Mouse (Mus musculus) thymus, postnatal 4 days (tissue): ENCODE measurements at regions not wholly inside any gene's neighbourhood (a gene's known extent, or its start where the extent isn't known, plus 50 kb on each side); places are given as distances from the start of the nearest gene placed in this dataset.

ENCODE experiments used
- DNase-seq: peaks from one replicate; pipeline ENCODE4 v3.0.0; 2021

- DNase-seq = no peak
These were observed 430.0 kb upstream of the Got2 start for GRCm38 (mm10) chr8:96318367-96318766.

- no peak for DNase-seq
These were observed 420.8 kb upstream of the Got2 start for GRCm38 (mm10) chr8:96308989-96309718.

GRCm38 (mm10) chr8:96296643-96297042 lies 408.3 kb upstream of the Got2 start:
- no peak for DNase-seq

GRCm38 (mm10) chr8:96290740-96291139 lies 402.4 kb upstream of the Got2 start:
- no peak for DNase-seq

DNA sequence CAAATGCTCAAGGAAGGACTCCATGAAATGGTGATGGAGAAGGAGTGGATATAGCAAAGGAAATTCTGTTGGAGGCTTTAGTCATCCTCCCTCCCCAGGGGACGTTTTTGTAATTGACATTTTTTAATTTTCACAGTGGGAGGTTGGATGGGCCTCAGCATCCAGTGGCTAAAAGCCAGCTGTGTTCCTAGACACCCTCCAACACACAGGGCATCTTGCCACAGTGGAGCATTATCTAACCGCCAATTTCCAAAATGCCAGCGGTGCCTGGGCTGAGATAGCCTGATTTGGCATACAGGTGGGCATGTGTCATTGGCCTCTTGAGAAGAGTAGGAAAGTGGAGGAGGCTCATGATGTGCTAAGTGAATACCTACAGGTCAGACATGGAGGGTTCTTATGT lies 401.2 kb upstream of the Got2 start:
- no peak for DNase-seq

DNA sequence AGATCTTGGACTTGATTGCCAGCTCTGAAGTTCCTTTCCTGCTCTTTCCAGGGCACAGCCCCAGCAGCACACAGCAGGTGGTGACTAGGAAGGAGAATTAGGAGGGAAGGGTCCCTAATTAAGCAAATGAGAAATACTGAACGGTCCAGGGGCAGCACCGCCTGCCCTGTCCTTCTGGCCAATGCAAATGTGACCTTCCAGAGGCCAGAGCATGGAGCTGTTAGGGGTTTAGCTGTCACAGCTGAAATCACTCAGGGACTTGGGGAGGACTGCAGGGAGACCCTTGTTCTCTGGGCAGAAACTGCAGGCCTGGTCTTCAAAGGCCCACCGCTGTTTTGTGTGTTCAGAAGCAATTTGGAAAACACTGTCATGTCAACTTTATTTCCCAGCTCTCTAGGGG lies 400.2 kb upstream of the Got2 start:
- no peak for DNase-seq

GRCm38 (mm10) chr8:96277479-96278138 lies 389.3 kb upstream of the Got2 start:
- DNase-seq = no peak

DNA sequence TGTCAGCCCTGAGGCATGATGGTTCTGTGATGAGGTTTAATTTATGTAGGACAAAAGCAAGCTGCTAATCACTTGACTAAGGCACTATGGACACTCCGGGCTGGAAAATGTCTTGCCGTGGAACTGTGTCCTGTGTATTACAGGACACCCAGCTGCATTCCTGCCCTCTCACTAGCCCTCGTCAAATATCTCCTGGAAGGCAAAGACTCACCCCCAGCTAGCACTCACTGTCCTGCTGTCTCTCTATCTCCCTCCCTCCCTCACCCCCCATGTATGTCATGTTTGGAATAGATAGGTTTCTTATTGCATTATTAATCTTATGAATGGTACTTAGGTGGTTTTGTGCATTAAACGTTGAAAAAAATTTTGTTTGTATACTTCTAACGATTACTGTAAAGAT lies 388.7 kb upstream of the Got2 start:
- DNase-seq = no peak

DNA sequence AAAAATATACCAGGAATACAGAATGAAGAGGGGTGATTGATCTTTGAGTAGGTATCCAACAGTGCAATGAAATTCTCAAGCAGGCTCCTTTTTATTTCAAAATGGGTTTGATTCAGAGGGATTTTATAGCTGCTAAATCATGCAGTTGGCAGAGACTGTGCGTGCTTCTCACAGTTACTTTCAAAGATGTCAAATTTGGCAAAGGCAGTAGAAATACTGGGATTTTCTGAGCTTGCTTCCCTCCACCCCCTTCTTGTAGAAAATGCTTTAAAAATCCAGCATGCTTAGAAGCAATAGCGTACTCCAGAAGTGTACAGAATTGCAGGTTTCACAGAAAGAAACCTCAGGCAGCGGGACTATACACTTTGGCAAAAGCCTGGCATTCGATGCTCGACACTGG lies 367.9 kb upstream of the Got2 start:
- DNase-seq = no peak

- DNase-seq = no peak
These were observed 367.5 kb upstream of the Got2 start for GRCm38 (mm10) chr8:96255811-96256210.

DNA sequence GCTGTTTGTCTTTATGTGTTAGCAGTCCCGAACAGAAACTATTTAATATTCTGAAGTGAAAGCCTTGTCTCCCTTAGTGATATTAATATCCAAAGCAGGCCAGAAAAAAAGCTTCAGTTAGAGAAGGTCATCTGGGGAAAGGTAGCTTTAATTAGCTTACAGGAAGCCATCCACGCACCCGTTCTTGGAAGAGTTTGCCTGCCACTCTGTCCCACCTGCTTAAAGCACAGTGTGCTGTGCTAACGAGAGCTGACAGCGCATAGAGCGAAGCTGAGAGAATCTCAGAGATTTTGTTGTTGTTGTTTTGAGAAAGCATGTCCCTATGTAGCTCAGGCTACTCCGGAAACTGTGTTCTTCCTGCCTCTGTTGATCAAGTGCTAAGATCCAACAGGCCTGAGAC lies 357.7 kb upstream of the Got2 start:
- DNase-seq = no peak

DNA sequence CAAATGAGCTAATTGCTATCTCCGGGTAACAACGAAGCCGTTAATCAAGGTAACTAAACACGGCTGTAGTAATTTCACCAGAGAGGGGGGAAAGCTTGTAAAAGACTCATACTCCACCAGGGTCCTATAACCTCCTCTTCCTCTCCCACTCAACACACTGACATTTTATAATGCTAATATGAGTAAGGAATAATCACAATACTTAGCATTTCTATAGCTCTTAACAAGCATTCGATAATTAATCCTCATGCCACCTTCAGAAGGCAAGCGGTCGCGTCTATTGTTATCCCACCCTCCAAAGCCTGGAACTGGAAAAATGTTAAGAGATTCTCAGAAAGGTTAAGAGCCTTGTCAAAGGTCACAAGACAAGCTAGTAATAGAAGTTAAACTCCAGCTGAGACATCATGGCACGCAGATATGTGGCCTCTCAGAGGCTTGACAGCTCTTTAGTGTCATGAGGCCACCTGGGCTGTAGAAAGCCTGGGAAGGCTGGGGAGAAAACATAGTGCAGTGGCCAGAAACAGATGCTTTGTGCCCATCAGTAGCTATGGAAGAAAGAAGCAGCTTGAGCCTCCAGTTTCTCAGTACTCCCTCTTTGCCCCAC lies 356.3 kb upstream of the Got2 start:
- no peak for DNase-seq

DNA sequence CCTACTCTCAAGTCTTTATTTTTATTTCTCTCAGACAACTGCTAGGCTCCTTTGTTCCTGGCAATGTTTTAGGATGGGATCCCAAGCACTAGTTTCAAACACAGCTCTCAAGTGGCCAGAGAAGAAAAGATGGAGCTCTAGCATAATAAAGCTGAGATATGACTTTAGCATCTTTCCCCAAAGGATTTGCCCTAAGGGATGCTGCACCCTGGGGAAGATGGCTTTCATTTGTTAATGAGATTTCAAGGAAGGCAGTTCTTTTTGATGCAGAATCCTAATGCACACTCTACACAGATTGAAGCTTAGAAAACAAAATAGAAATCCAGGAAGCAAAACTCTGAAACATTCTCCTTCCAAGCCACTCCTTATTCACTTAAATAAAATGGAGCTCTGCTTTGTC lies 350.1 kb upstream of the Got2 start:
- no peak for DNase-seq

DNA sequence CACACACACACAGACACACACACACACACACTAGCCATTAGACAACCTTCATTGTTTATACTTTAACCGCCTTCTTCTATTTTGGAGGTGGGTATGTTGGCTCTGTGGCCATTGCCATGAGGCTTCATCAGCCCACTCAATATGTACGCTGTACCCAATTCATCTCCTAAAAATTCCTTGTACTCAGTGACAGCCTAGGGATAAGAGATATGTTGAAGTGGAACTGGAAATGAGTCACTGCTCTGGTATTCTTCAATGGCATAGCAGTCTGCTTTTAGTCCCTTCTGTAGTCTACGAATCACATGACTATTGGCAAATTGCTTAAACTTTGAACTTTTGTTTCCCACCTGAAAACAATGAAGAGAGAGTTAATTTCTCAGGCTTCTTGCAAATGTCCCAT lies 349.6 kb upstream of the Got2 start:
- DNase-seq = no peak

DNA sequence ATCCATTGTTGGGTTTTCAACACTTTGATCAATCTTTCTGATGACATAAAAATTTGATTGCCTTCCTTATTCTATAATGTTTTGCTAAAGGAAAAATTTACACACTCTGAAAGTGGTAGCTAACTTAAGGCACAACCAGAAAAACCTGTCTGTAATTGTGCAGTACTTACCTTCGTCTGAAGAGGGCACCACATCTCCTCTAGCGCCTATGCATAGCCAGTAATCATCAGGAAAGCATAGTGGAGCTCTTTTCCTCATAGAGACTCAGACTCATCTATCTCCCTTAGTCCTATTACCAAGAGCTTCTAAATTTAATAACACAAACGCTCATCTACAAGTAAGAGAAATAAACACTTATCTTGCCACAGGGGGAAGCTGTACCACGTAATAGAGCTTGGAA lies 342.1 kb upstream of the Got2 start:
- DNase-seq = no peak
